Mouse (Mus musculus) thymus, adult 2 months (tissue): ENCODE measurements around the gene Sema6b. TPM values are rescaled to one million over a fixed set of nuclear protein-coding genes. Genes with fewer than 3 reads are reported as not detected.
A peak's percentile ranks its signal among the peaks of the same experiment; 100 is the strongest.
"Not testable (repeated sequence)": the region's sequence is repeated elsewhere in the genome, so short reads cannot be mapped to it uniquely, and the experiment has no call there.

Experiments
- DNase-seq: peaks from one replicate; pipeline ENCODE4 v3.0.0; 2021
- H3K27ac ChIP-seq: fragments of 200-500 bp; 2 replicates; pipeline ENCODE4 v1.5.1; 2012; ENCODE audit warnings: low read length, control low read depth; ENCODE audit not compliant: control insufficient read depth, insufficient read depth
- H3K27me3 ChIP-seq: fragments of 200-500 bp; 2 replicates; pipeline ENCODE4 v1.6.1; 2012; ENCODE audit warnings: mild to moderate bottlenecking, low read length, moderate library complexity, mixed read lengths; ENCODE audit not compliant: control insufficient read depth, insufficient read depth
- H3K36me3 ChIP-seq: fragments of 200-500 bp; 2 replicates; pipeline ENCODE4 v1.6.1; 2012; ENCODE audit warnings: mild to moderate bottlenecking, low read length, moderate library complexity; ENCODE audit not compliant: control insufficient read depth, insufficient read depth
- H3K4me1 ChIP-seq: fragments of 200-500 bp; replicated peaks from 2 replicates; pipeline ENCODE4 v1.6.1; 2012; ENCODE audit warnings: low read length; ENCODE audit not compliant: control insufficient read depth, insufficient read depth
- H3K4me3 ChIP-seq: fragments of 200-500 bp; 2 replicates; pipeline ENCODE4 v1.5.1; 2012; ENCODE audit warnings: mild to moderate bottlenecking, low read length, control low read depth, moderate library complexity; ENCODE audit not compliant: control insufficient read depth, insufficient read depth
- CTCF ChIP-seq: fragments of 200-500 bp; IDR thresholded peaks from 2 replicates; pipeline ENCODE4 v1.5.1; 2012; ENCODE audit warnings: mild to moderate bottlenecking, control low read depth, low read length, moderate library complexity, borderline replicate concordance; ENCODE audit not compliant: control insufficient read depth, poor library complexity, insufficient read depth; ENCODE audit errors: extremely low read depth
- POLR2A ChIP-seq: fragments of 200-500 bp; IDR thresholded peaks from 2 replicates; pipeline ENCODE4 v1.6.1; 2012; ENCODE audit warnings: mild to moderate bottlenecking, low read length, control low read depth, moderate library complexity; ENCODE audit not compliant: control insufficient read depth, poor library complexity, insufficient read depth; ENCODE audit errors: extremely low read depth
- WGBS: fragments of 180-500 bp; shearing (Covaris S2); methylation state at CpG from one replicate; pipeline ENCODE4 v1.1.7; 2018; 5-methylcytosine and 5-hydroxymethylcytosine counted together
- polyA plus RNA-seq: library from polyadenylated mRNA; depleted of rRNA; stranded (reverse); fragments of >200 nt; gene quantifications from 2 replicates; pipeline ENCODE4 v1.2.3, GENCODE M21; 2012

Gene Sema6b
- polyA plus RNA-seq, 1 experiment = 3.8 TPM

GRCm38 (mm10) chr17:56096883-56097282 is 43.3 kb downstream of the Sema6b start:
- Histone ChIP-seq H3K27me3 (no peaks in the 10 kb centered on the region), H3K27ac (no peak overlapping the region), H3K36me3 (peaks cover 19% of the 10 kb centered on the region), H3K4me3 (no peak overlapping the region), H3K4me1 (no peaks in the 10 kb centered on the region)
- TF ChIP-seq POLR2A = no peak
- no peak for TF ChIP-seq CTCF
- 97% methylated on average over 12 of the region's 12 CpGs for WGBS
- no peak for DNase-seq

DNA sequence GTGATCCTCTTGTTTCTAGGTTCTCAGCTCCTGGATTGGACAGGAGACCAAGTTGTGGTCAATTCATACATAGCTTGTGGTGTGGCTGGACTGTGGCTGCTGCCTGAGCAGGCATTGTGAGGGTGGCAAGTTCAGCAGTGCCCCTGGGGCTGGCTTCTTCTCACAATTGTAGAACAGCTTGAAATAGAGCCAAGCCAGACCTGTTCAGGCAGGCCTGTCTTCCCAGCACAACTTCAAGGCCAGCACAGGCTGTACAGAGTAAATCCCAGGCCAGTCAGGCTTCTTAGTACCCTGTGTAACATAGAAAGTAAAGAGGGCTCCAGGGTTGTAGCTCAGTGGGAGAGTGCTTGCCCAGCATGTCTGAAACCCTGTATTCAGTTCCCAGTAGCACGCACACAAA is 47.3 kb downstream of the Sema6b start:
- Histone ChIP-seq H3K4me1 (no peaks in the 10 kb centered on the region), H3K27ac (no peak overlapping the region), H3K36me3 (peaks cover 11% of the 10 kb centered on the region), H3K27me3 (no peaks in the 10 kb centered on the region), H3K4me3 (no peak overlapping the region)
- TF ChIP-seq CTCF (no peak), POLR2A (no peak)
- DNase-seq = no peak
- 95% methylated on average over 1 of the region's 1 CpGs for WGBS

- TF ChIP-seq CTCF = no peak
- no peak for TF ChIP-seq POLR2A
- Histone ChIP-seq H3K27me3 (no peaks in the 10 kb centered on the region), H3K4me1 (no peaks in the 10 kb centered on the region), H3K4me3 (no peak overlapping the region), H3K27ac (no peak overlapping the region), H3K36me3 (peaks cover 6% of the 10 kb centered on the region)
- no peak for DNase-seq
- WGBS = 100% methylated on average over 1 of the region's 1 CpGs
Observed at GRCm38 (mm10) chr17:56092312-56092711, 47.8 kb downstream of the Sema6b start.

DNA sequence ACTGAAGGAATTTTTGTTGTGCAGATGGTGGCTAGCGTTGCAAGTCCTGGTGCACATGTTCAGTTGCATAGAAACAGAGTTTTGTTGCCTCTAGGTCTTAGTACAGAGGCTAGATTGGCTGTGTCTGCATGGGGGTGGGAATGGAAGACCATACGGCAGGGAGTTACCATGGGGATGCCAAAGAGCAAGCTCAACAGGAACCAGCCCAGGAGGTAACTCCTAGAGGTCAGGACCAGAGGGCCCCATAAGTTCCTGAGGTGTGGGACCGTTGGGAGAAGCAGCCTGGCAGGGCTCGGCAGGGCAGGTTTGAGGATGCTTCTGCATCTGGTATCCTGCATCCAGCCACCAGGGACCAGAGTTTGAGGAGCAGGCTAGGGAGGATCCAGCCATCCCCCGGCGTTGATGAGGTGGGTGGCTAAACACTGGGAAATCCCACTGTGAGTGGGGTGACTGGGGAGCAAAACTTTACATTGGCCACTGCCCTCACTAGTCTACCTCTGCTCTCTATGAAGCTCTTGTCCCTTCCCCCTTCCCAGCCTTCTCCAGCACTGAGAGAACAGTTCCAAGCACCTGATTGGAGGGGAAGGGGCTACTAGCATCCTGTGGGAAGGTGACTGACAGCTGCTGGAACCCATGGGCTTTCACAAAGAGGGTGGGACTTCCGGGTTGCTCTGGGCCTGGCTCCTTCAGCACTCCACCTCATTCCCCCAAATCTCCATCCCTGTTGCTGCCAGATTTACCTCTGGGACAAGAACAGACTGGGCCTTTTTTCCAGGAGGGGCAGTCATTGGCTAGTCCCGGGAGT is 59.2 kb downstream of the Sema6b start:
- Histone ChIP-seq H3K27ac (no peak overlapping the region), H3K4me1 (peaks cover 20% of the 10 kb centered on the region), H3K27me3 (no peaks in the 10 kb centered on the region), H3K4me3 (no peak overlapping the region), H3K36me3 (no peaks in the 10 kb centered on the region)
- TF ChIP-seq CTCF (no peak), POLR2A (no peak)
- 51% methylated on average over 8 of the region's 8 CpGs for WGBS
- peak; percentile 18 for DNase-seq

GRCm38 (mm10) chr17:56079921-56080320 is 60.2 kb downstream of the Sema6b start:
- peaks cover 23% of the 10 kb centered on the region for H3K4me1 ChIP-seq
- H3K27me3 ChIP-seq = no peaks in the 10 kb centered on the region
- peak; percentile 13 for DNase-seq
- H3K4me3 ChIP-seq = peak overlapping the region; percentile 88
- WGBS = 1% methylated on average over 11 of the region's 11 CpGs
- H3K27ac ChIP-seq = no peak overlapping the region
- no peak for TF ChIP-seq CTCF
- no peak for TF ChIP-seq POLR2A
- no peaks in the 10 kb centered on the region for H3K36me3 ChIP-seq

DNA sequence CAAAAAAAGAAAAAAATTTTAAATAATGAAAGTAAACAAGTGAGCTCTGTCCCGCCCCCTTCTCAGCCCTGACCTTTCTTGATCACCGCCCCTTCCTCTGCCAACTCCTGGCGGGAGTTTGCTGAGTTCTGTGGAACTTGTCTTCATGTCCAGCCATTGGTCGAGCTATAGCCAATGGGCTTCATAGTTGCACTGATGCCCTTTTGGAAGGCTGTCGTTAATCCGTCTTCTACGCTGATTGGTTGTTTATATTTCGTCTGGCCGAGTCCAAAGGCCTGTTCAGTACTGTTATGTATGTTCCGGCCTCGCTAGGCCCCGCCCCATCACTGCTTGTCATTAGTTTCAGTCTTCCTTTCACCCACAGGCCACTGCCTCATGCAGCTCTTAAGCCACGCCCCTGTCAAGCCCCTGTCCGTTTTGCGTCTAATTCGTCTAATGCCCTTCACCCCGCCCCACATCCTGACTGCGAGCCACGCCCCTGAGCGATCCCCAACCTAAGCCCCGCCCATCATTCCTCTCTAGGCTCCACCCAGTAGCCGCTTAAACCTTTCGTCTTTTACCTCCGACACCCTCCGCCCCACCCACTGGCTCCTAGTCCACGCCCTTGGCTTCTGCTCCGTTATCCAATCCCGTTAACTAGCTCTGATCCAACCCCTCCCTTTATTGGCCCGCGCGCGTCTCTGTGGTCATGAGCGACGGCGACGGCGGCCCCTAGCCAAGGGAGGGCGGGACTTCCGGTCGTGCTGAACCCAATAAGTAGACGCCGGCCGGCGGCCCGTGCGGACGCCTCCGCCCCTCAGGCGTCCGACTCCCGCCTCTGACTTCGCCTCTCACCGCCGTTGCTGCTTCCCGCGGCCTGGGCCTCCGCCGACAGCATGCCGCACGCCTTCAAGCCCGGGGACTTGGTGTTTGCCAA is 61.0 kb downstream of the Sema6b start, which contains the start of gene Hdgfl2:
Hdgfl2 (plus strand) TSS at position 755 of the 916 bp plus-strand sequence.
- peak; percentile 80; the same call in 1 of the 2 replicates for TF ChIP-seq POLR2A
- TF ChIP-seq CTCF = no peak

DNA sequence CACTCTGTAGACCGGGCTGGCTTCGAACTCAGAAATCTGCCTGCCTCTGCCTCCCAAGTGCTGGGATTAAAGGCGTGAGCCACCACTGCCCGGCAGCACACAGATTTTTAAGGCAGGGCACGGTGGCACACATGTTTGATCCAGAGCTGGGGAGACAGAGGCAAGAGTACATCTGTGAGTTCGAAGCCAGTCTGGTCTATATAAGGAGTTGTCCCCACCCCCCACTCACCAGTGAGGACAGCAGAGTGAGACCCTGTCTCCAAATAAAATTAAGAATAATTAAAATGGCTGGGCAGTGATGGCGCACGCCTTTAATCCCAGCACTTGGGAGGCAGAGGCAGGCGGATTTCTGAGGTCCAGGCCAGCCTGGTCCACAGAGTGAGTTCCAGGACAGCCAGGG is 61.8 kb downstream of the Sema6b start:
- 65% methylated on average over 9 of the region's 9 CpGs for WGBS
- not testable (repeated sequence) for H3K36me3 ChIP-seq, H3K27me3 ChIP-seq
- Histone ChIP-seq H3K27ac (peak overlapping the region; percentile 23; the same call in 1 of the 2 replicates), H3K4me3 (0 out of 2 replicates have a peak overlapping the region, but pooled peaks have one; percentile 3), H3K4me1 (peaks cover 31% of the 10 kb centered on the region)
- DNase-seq = peak; percentile 20

More for the DNA sequence above, 61.0 kb downstream of the Sema6b start, which contains the start of gene Hdgfl2:
- Histone ChIP-seq H3K27me3 (no peaks in the 10 kb centered on the region), H3K4me1 (peaks cover 26% of the 10 kb centered on the region), H3K4me3 (peak within 1 kb of the TSS; percentile 88), H3K36me3 (no peaks in the 10 kb centered on the region), H3K27ac (peak within 1 kb of the TSS; percentile 25; the same call in 1 of the 2 replicates)
- under 1% methylated on average over 61 of the region's 61 CpGs for WGBS
- peak; percentile 99 for DNase-seq
